Mouse (Mus musculus) lung, adult 2 months (tissue): Measurements from ENCODE around the gene Slc35a3.

ENCODE experiments used
- CTCF ChIP-seq: fragments of 200-500 bp; IDR thresholded peaks from 2 replicates; pipeline ENCODE4 v1.5.1; 2011; ENCODE audit warnings: mild to moderate bottlenecking, low read length, control low read depth; ENCODE audit not compliant: insufficient read depth
- POLR2A ChIP-seq: fragments of 200-500 bp; IDR thresholded peaks from 2 replicates; pipeline ENCODE4 v1.6.1; 2011; ENCODE audit warnings: low read depth, mild to moderate bottlenecking, control low read depth, low read length, borderline replicate concordance; ENCODE audit errors: extremely low read depth

DNA sequence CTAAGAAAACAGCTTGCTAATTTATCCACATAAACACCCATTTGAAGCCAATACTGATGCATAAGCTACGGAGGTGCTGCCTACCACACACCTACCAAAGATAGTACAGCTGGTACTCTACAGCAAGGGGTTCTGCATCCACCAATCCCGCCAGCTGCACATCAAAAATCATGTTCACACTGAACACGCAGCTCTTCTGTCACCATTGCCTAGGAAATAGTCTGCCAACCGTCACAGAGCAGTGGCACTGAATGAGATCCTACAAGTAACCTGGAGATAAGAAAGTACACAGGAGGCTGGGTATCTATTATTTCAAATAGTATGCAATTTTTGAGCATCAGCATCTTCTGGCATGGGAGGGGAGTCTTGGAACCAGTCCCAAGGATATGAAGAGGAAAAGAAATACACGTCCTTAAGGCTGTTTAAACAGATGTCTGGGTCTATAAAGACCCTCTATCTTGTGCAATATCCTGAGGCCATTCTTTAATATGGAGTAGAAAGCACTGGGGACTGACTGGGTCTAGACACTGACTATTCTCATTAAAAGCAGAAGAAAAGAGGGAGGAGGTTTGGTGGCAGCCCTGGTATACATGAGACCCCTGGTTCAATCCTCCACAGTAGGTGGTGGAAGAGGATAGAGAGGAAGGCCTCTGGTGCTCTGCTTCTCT lies 59.2 kb downstream of the Slc35a3 start:
- no peak for TF ChIP-seq CTCF
- TF ChIP-seq POLR2A: no peak
